In genomic region chr6:51332841-51333240, GRCm38 (mm10) we compare ENCODE assay signal across 9 mouse cellular contexts.
DNase-seq lines count a peak whose midpoint lies in the region; ATAC-seq and TF ChIP-seq lines count a peak whose summit lies in the region.
"Had no signal": no experiment of that assay in that cellular context is flagged by ENCODE, and none has a peak within 500 bp of the region (broad histone marks: within the 10 kb centered on the region; RNA-seq: fewer than 3 reads in every experiment).

No protein-coding gene starts in this region.

- H3K9me3 ChIP-seq in kidney, embryonic 14.5 days (ENCODE audit: control insufficient read depth, low read length) = no peaks in the 10 kb centered on the region
- no peaks in the 10 kb centered on the region for H3K9me3 ChIP-seq in intestine, postnatal 0 days (ENCODE audit: control insufficient read depth)
- H3K9me3 ChIP-seq: midbrain, embryonic 12.5 days had no signal

- H3K4me2 ChIP-seq in kidney, embryonic 14.5 days (replicated peaks; ENCODE audit: low read depth, low read length) = peak overlapping the region; percentile 1; the same call in 1 of the 2 replicates
- no peak overlapping the region; the same call in 1 of the 2 replicates for H3K4me2 ChIP-seq in intestine, postnatal 0 days (replicated peaks; ENCODE audit: low read depth)
- H3K4me2 ChIP-seq: midbrain, embryonic 12.5 days had no signal

- H3K4me1 ChIP-seq in kidney, embryonic 14.5 days (ENCODE audit: control insufficient read depth, insufficient read depth, low read length) = peaks cover 28% of the 10 kb centered on the region
- no peaks in the 10 kb centered on the region for H3K4me1 ChIP-seq in intestine, postnatal 0 days (replicated peaks; ENCODE audit: control insufficient read depth, insufficient read depth, low read length)

- no peaks in the 10 kb centered on the region for H3K27me3 ChIP-seq in kidney, embryonic 14.5 days (ENCODE audit: control insufficient read depth, insufficient read depth, low read length)
- H3K27me3 ChIP-seq in intestine, postnatal 0 days (replicated peaks; ENCODE audit: control insufficient read depth, insufficient read depth, low read length) = no peaks in the 10 kb centered on the region
- H3K27me3 ChIP-seq: midbrain, embryonic 12.5 days had no signal

- 42% methylated on average over 11 of the region's 11 CpGs for WGBS in kidney, embryonic 14.5 days
- 68% methylated on average over 11 of the region's 11 CpGs for WGBS in intestine, postnatal 0 days

- peak overlapping the region; percentile 92 for H3K27ac ChIP-seq in kidney, embryonic 14.5 days (ENCODE audit: low read depth, low read length)
- H3K27ac ChIP-seq in intestine, postnatal 0 days (ENCODE audit: low read depth, low read length) = 0 out of 2 replicates have a peak overlapping the region, but pooled peaks have one; percentile 15
- H3K27ac ChIP-seq in layer of hippocampus, adult 2 months = no peak overlapping the region
- H3K27ac ChIP-seq: midbrain, embryonic 12.5 days had no signal

- TF ChIP-seq CTCF in intestine, postnatal 0 days (IDR thresholded peaks at IDR 0.05; ENCODE audit: low read depth) = no peak
- no peak for TF ChIP-seq CTCF in layer of hippocampus, adult 2 months (conservative IDR thresholded peaks at IDR 0.05)

- peak; percentile 32; the same call in 1 of the 2 replicates for ATAC-seq in kidney, embryonic 14.5 days (ENCODE audit: low FRiP score, low TSS enrichment)
- no peak for ATAC-seq in intestine, postnatal 0 days
- no peak for ATAC-seq in inflammation-experienced regulatory T-cells, adult 6 months

- no peak overlapping the region for H3K9ac ChIP-seq in kidney, embryonic 14.5 days (ENCODE audit: low read depth, low read length)
- H3K9ac ChIP-seq in intestine, postnatal 0 days (ENCODE audit: low read depth, low read length) = no peak overlapping the region
- H3K9ac ChIP-seq: midbrain, embryonic 12.5 days had no signal

- DNase-seq in kidney, postnatal 25 days = no peak
- DNase-seq in adrenal gland, postnatal 14 days = peak; percentile 23
- peak; percentile 54 to 65 for DNase-seq in heart, adult 18-20 months
- no peak for DNase-seq in layer of hippocampus, adult 2 months (ENCODE audit: low spot score in 2 of 2)
- DNase-seq in retina, postnatal 1 day = no peak

- no peaks in the 10 kb centered on the region for H3K36me3 ChIP-seq in kidney, embryonic 14.5 days (ENCODE audit: control insufficient read depth, insufficient read depth, low read length)
- H3K36me3 ChIP-seq in intestine, postnatal 0 days (ENCODE audit: control insufficient read depth, insufficient read depth) = no peaks in the 10 kb centered on the region
- H3K36me3 ChIP-seq: midbrain, embryonic 12.5 days had no signal

- no peak overlapping the region for H3K4me3 ChIP-seq in kidney, embryonic 14.5 days (ENCODE audit: low read length)
- H3K4me3 ChIP-seq in intestine, postnatal 0 days (ENCODE audit: low read depth, low read length) = no peak overlapping the region
- H3K4me3 ChIP-seq in layer of hippocampus, adult 2 months = no peak overlapping the region
- H3K4me3 ChIP-seq: midbrain, embryonic 12.5 days had no signal

Comparison
In these comparisons a context has a peak if more than half of its experiments do, and no peak if none do; other contexts are left out.
1. DNase-seq: peak in adrenal gland, postnatal 14 days (single experiment) and heart, adult 18-20 months (2 of 2); none in kidney, postnatal 25 days (0 of 2), layer of hippocampus, adult 2 months (0 of 2) and retina, postnatal 1 day (single experiment).